9 mouse cellular contexts compared by ENCODE assay signal in the genomic region with DNA sequence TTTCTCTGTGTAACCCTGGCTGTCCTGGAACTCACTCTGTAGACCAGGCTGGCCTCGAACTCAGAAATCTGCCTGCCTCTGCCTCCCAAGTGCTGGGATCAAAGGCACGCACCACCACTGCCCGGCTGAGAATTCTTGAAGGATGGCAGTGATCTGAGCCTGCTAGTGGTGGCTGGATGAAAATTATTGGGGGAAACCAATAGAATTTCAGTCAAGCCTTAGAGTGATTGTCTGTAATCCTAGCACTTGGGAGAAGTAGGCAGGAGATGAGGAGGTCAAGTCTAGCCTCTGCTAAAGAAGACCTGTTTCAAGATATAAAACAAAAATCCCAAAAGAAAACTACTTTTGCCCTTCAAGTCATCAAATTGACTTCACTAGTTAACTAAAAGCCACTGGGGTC. TPM values are rescaled to one million over a fixed set of nuclear protein-coding genes. Genes with fewer than 3 reads are reported as not detected.
DNase-seq lines count a peak whose midpoint lies in the region; ATAC-seq and TF ChIP-seq lines count a peak whose summit lies in the region.
"Had no signal": no experiment of that assay in that cellular context is flagged by ENCODE, and none has a peak within 500 bp of the region (broad histone marks: within the 10 kb centered on the region; RNA-seq: fewer than 3 reads in every experiment).

No protein-coding gene starts in this region.

- DNase-seq in layer of hippocampus, adult 2 months (ENCODE audit: low spot score in 2 of 2) = no peak
- no peak for DNase-seq in layer of hippocampus, postnatal 36 days
- no peak for DNase-seq in forebrain, embryonic 10.5 days (ENCODE audit: extremely low spot score, low spot score)
- DNase-seq in retina, embryonic 14.5 days (ENCODE audit: low spot score) = no peak
- DNase-seq in layer of hippocampus, postnatal 14 days (ENCODE audit: low spot score in 2 of 2) = no peak
- DNase-seq in urinary bladder, postnatal 36 days (ENCODE audit: low spot score in 2 of 2) = no peak

- no peak for TF ChIP-seq CTCF in layer of hippocampus, adult 2 months (conservative IDR thresholded peaks at IDR 0.05)

- no peaks in the 10 kb centered on the region for H3K9me3 ChIP-seq in forebrain, embryonic 10.5 days
- no peaks in the 10 kb centered on the region for H3K9me3 ChIP-seq in limb, embryonic 12.5 days
- H3K9me3 ChIP-seq in neural tube, embryonic 12.5 days = no peaks in the 10 kb centered on the region

- H3K4me1 ChIP-seq in forebrain, embryonic 10.5 days = peaks cover 13% of the 10 kb centered on the region
- peaks cover 10% of the 10 kb centered on the region for H3K4me1 ChIP-seq in limb, embryonic 12.5 days (replicated peaks)
- peaks cover 13% of the 10 kb centered on the region for H3K4me1 ChIP-seq in neural tube, embryonic 12.5 days

- ATAC-seq in limb, embryonic 12.5 days (ENCODE audit: insufficient number of reproducible peaks, insufficient read depth, low FRiP score, low TSS enrichment, low read depth) = peak; percentile 23; the same call in 1 of the 2 replicates
- ATAC-seq in neural tube, embryonic 12.5 days (ENCODE audit: low FRiP score, low read depth) = peak; percentile 45; the same call in 1 of the 2 replicates

- peak overlapping the region; percentile 93; the same call in 1 of the 2 replicates for H3K27ac ChIP-seq in layer of hippocampus, adult 2 months
- H3K27ac ChIP-seq in forebrain, embryonic 10.5 days = peak overlapping the region; percentile 92
- H3K27ac ChIP-seq in limb, embryonic 12.5 days = no peak overlapping the region
- H3K27ac ChIP-seq in neural tube, embryonic 12.5 days = no peak overlapping the region

- WGBS in forebrain, embryonic 10.5 days = 94% methylated on average over 3 of the region's 3 CpGs
- 92% methylated on average over 3 of the region's 3 CpGs for WGBS in limb, embryonic 12.5 days
- WGBS in neural tube, embryonic 12.5 days = 94% methylated on average over 3 of the region's 3 CpGs

- H3K4me3 ChIP-seq in layer of hippocampus, adult 2 months = no peak overlapping the region
- H3K4me3 ChIP-seq in forebrain, embryonic 10.5 days = peak overlapping the region; percentile 83
- H3K4me3 ChIP-seq in limb, embryonic 12.5 days (replicated peaks) = peak overlapping the region; percentile 88
- no peak overlapping the region for H3K4me3 ChIP-seq in neural tube, embryonic 12.5 days

- H3K36me3 ChIP-seq in forebrain, embryonic 10.5 days (replicated peaks) = peaks cover 25% of the 10 kb centered on the region
- peaks cover 25% of the 10 kb centered on the region for H3K36me3 ChIP-seq in limb, embryonic 12.5 days
- peaks cover 22% of the 10 kb centered on the region for H3K36me3 ChIP-seq in neural tube, embryonic 12.5 days

- H3K4me2 ChIP-seq in limb, embryonic 12.5 days = peak overlapping the region; percentile 91; the same call in 1 of the 2 replicates
- H3K4me2 ChIP-seq in neural tube, embryonic 12.5 days (replicated peaks) = no peak overlapping the region

- H3K27me3 ChIP-seq in forebrain, embryonic 10.5 days (ENCODE audit: poor library complexity, severe bottlenecking) = peaks cover 6% of the 10 kb centered on the region
- H3K27me3 ChIP-seq in limb, embryonic 12.5 days = no peaks in the 10 kb centered on the region
- H3K27me3 ChIP-seq in neural tube, embryonic 12.5 days (replicated peaks) = no peaks in the 10 kb centered on the region
- H3K27me3 ChIP-seq: Patski had no signal

- H3K9ac ChIP-seq in limb, embryonic 12.5 days (replicated peaks) = no peak overlapping the region
- H3K9ac ChIP-seq in neural tube, embryonic 12.5 days = no peak overlapping the region

RNA-seq across cellular contexts. Expression of gene Farsa, which starts 0.4 kb away (rescaled TPM):
- 10 to 100 TPM; 49.7 to 58.0 TPM for total RNA-seq in layer of hippocampus, adult 2 months (2021)
- total RNA-seq in layer of hippocampus, postnatal 36 days (2021) = 10 to 100 TPM; 51.2 to 52.7 TPM
- polyA plus RNA-seq in forebrain, embryonic 10.5 days (2016; fragmentation: Nextera tagmentation; extraction: Ambion mirVana) = 143 and 144 TPM in 2 replicates
- 109 and 114 TPM in 2 replicates for polyA plus RNA-seq in limb, embryonic 12.5 days (2016; fragmentation: Nextera tagmentation; extraction: Ambion mirVana)
- 108 and 110 TPM in 2 replicates for polyA plus RNA-seq in neural tube, embryonic 12.5 days (2016; fragmentation: Nextera tagmentation; extraction: Ambion mirVana)
- 10 to 100 TPM; 55.3 to 58.4 TPM for total RNA-seq in layer of hippocampus, postnatal 14 days (2021)

RNA-seq across cellular contexts. Expression of gene Calr, which starts 9.7 kb away (rescaled TPM):
- total RNA-seq in layer of hippocampus, adult 2 months (2021) = 100 to 1,000 TPM; 457 to 504 TPM
- total RNA-seq in layer of hippocampus, postnatal 36 days (2021) = 100 to 1,000 TPM; 557 to 631 TPM
- polyA plus RNA-seq in forebrain, embryonic 10.5 days (2016; fragmentation: Nextera tagmentation; extraction: Ambion mirVana) = 735 and 764 TPM in 2 replicates
- 764 and 842 TPM in 2 replicates for polyA plus RNA-seq in limb, embryonic 12.5 days (2016; fragmentation: Nextera tagmentation; extraction: Ambion mirVana)
- 753 and 769 TPM in 2 replicates for polyA plus RNA-seq in neural tube, embryonic 12.5 days (2016; fragmentation: Nextera tagmentation; extraction: Ambion mirVana)
- total RNA-seq in layer of hippocampus, postnatal 14 days (2021) = 100 to 1,000 TPM; 453 to 590 TPM

RNA-seq across cellular contexts. Expression of gene Syce2, which starts 15.5 kb away (rescaled TPM):
- total RNA-seq in layer of hippocampus, adult 2 months (2021) = 10 to 100 TPM; 17.6 to 19.8 TPM
- 10 to 100 TPM; 16.1 to 19.7 TPM for total RNA-seq in layer of hippocampus, postnatal 36 days (2021)
- 91.1 and 92.7 TPM in 2 replicates for polyA plus RNA-seq in forebrain, embryonic 10.5 days (2016; fragmentation: Nextera tagmentation; extraction: Ambion mirVana)
- polyA plus RNA-seq in limb, embryonic 12.5 days (2016; fragmentation: Nextera tagmentation; extraction: Ambion mirVana) = 86.5 and 88.8 TPM in 2 replicates
- 34.2 and 34.9 TPM in 2 replicates for polyA plus RNA-seq in neural tube, embryonic 12.5 days (2016; fragmentation: Nextera tagmentation; extraction: Ambion mirVana)
- 10 to 100 TPM; 21.4 to 24.5 TPM for total RNA-seq in layer of hippocampus, postnatal 14 days (2021)

RNA-seq across cellular contexts. Expression of gene Rad23a, which starts 16.0 kb away (rescaled TPM):
- total RNA-seq in layer of hippocampus, adult 2 months (2021) = 10 to 100 TPM; 63.4 to 75.9 TPM
- total RNA-seq in layer of hippocampus, postnatal 36 days (2021) = 10 to 100 TPM; 67.9 to 68.5 TPM
- polyA plus RNA-seq in forebrain, embryonic 10.5 days (2016; fragmentation: Nextera tagmentation; extraction: Ambion mirVana) = 130 and 137 TPM in 2 replicates
- 104 and 109 TPM in 2 replicates for polyA plus RNA-seq in limb, embryonic 12.5 days (2016; fragmentation: Nextera tagmentation; extraction: Ambion mirVana)
- 89.7 and 94.8 TPM in 2 replicates for polyA plus RNA-seq in neural tube, embryonic 12.5 days (2016; fragmentation: Nextera tagmentation; extraction: Ambion mirVana)
- 10 to 100 TPM; 59.4 to 64.8 TPM for total RNA-seq in layer of hippocampus, postnatal 14 days (2021)

RNA-seq across cellular contexts. Expression of gene Gadd45gip1, which starts 25.1 kb away (rescaled TPM):
- total RNA-seq in layer of hippocampus, adult 2 months (2021) = 10 to 100 TPM; 23.3 to 26.1 TPM
- 10 to 100 TPM; 23.2 to 25.7 TPM for total RNA-seq in layer of hippocampus, postnatal 36 days (2021)
- 49.1 and 49.6 TPM in 2 replicates for polyA plus RNA-seq in forebrain, embryonic 10.5 days (2016; fragmentation: Nextera tagmentation; extraction: Ambion mirVana)
- 46.5 and 48.6 TPM in 2 replicates for polyA plus RNA-seq in limb, embryonic 12.5 days (2016; fragmentation: Nextera tagmentation; extraction: Ambion mirVana)
- polyA plus RNA-seq in neural tube, embryonic 12.5 days (2016; fragmentation: Nextera tagmentation; extraction: Ambion mirVana) = 39.7 and 40.1 TPM in 2 replicates
- 10 to 100 TPM; 19.4 to 20.4 TPM for total RNA-seq in layer of hippocampus, postnatal 14 days (2021)

Comparison
In these comparisons a context has a peak if more than half of its experiments do, and no peak if none do; other contexts are left out.
1. H3K27ac ChIP-seq: peak in layer of hippocampus, adult 2 months (single experiment) and forebrain, embryonic 10.5 days (single experiment); none in limb, embryonic 12.5 days (single experiment) and neural tube, embryonic 12.5 days (single experiment).
2. H3K4me3 ChIP-seq: peak in forebrain, embryonic 10.5 days (single experiment) and limb, embryonic 12.5 days (single experiment); none in layer of hippocampus, adult 2 months (single experiment) and neural tube, embryonic 12.5 days (single experiment).